Mouse (Mus musculus): ENCODE results near the gene Gm49322.
"Not testable (repeated sequence)": the region's sequence is repeated elsewhere in the genome, so short reads cannot be mapped to it uniquely, and the experiment has no call there.

Gene Gm49322

DNA sequence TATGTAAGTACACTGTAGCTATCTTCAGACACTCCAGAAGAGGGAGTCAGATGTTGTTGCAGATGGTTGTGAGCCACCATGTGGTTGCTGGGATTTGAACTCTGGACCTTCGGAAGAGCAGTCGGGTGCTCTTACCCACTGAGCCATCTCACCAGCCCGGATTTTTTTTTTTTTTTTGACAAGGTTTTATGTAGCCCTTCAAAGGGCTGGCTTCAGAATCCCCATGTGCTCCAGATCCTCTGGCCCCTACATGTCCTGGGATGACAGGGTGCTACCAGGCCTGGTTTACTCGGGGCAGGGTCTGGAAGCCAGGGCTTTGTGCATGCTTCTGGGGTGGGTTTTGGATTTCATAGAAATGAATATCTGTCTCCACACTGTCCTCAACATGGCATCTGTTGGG, at the start of gene Gm49322:
Gene Gm49322 (plus strand): TSS at position 301 of the 400 bp plus-strand sequence.
- DNase-seq (ENCODE audit: extremely low read depth, low read depth, low spot score) = not testable (repeated sequence)

DNA sequence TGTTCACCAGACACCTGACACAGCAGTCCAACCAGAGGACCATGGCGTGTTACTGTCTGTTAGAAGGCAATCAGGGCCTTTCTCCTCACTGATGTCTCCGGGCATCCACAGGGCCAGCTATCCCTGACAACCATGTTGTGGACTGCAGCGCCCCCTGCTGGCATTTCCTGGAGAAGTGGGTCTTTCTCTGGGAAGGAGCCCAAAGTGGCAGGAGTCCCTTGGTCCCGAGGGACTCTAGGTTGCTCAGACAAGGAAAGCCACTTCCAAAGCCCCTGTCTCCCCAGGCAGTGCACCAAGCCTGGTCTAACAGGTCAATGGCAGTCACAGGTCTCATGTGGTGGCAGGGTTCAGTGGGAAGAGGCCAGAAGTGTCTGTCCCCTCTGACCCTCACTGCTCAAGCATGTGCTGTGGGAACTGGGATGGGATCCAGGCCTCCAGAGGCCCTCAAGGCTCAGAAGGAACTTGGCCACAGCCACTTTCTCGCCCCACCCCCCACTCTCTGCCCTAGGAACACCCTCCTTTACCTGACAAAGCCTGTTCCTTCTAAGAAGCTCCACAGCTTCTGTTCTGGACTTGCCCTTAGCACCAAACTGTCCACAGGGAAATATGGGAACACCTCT, 48.4 kb upstream of the Gm49322 start:
- no peak for DNase-seq (ENCODE audit: extremely low read depth, low read depth, low spot score)

DNA sequence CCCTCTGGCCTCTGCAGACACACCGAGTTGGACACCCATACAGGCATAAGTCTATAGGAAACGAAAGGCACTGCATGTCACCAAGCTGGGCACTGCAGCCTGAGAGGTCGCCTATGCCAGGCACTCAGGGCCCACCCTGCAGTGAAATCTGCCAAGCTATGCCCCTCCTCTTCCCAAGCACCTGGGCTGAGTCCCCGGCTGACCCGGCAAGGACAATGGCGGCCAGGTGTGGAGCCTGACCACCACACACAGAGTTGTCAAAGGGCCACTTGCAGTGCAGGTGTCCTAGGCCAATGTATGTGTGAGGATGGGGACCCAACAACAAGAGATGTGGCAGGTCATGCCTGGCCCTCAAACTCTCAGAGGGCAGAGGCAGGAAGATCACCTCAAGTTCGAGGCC, 46.4 kb upstream of the Gm49322 start:
- DNase-seq (ENCODE audit: extremely low read depth, low read depth, low spot score) = no peak

DNA sequence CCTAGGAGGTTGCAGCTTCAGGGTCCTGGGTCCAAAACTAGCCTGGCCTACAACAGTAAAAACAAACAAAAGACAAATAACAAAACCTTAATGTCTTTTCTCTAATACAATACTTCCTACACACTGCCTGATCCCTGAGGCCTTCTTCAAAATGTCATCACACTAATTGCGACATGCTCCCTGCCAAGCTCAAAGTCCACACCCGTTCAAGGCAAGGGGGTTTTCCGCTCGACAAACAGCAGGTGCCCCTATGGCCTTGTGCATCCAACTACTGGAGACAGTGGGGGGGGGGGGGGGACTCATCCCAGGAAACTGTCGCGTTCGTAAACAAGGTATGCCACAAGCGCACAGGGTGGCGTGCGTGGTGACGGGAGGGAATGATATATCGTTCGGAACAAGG, 45.2 kb upstream of the Gm49322 start:
- DNase-seq (ENCODE audit: extremely low read depth, low read depth, low spot score) = no peak

DNA sequence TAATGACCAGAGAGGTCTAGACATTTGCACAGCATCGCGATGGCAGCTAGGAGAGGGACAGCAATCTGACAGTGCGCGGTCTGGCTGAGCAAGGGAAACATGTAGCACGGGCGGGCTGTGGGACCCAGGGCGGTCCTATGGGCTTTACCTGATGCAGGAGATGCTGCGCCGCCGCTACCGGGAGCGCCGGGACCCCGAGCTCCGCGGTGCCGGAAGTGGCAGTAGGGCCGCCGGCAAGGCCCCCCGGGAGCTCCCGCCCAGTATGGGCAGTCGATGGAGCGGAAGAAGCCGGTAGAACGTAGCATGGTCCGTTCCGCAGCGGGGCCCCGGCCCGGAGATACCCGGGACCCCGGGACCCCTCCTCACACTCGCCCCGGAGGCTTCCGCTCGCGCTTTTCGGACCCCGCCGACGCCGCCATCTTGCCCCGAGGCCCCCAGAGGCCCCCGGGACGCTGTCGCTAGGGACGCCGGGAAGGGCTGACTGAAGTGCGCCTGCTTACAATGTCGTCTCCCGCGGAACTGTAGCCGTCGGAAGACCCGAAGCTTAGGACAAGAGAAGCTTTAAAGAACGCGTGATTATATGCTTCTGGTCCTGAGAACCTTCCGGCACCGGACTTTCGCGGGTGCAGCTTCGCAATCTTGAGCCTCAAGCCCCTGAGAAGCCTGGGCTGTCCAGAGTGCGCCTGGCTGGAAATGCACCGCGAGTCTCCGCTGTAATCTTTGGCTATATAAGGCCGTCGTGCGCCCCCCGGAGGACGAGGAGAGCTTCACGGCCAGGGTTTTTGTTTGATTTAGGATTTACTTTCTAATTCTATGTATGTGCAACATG, 44.5 kb upstream of the Gm49322 start, which contains the start of gene Rexo1:
Gene Rexo1 (minus strand): TSS at position 445 of the 829 bp plus-strand sequence.
- peak; percentile 56 for DNase-seq (ENCODE audit: extremely low read depth, low read depth, low spot score)

DNA sequence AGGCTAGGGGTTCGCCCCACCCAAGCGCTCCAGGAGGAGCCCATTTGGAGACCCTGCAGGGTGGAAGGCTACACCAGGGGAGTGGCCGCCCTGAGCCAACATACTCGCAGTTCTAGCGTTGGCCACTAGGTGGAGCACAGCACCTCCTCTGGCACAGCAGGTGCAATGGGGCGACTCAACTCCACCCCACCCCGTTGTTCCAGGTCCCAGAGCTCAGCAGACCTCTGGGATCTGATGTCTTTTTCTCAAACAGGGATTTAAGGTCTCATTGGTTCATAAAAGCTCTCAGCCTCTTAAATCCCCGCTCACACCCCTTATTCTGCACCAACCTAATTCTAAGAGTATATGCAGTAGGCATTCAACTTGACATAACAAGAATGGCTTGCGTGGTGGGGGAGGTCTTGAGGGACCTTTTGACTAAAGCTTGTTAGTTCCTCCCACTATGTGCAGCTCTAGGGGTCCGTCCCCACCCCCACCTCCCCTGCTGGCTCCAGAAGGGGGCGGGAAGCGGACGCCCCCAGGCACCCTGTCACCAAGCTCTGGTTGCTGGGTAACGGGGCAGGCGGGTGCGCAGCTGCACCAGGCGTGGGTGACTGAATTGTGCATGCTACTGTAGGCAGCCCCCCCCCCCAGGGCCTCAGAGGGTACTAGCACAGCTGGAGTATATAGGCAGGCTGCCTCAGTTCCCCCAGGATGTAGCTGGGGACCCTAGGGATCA, 39.3 kb upstream of the Gm49322 start:
- no peak for DNase-seq (ENCODE audit: extremely low read depth, low read depth, low spot score)

DNA sequence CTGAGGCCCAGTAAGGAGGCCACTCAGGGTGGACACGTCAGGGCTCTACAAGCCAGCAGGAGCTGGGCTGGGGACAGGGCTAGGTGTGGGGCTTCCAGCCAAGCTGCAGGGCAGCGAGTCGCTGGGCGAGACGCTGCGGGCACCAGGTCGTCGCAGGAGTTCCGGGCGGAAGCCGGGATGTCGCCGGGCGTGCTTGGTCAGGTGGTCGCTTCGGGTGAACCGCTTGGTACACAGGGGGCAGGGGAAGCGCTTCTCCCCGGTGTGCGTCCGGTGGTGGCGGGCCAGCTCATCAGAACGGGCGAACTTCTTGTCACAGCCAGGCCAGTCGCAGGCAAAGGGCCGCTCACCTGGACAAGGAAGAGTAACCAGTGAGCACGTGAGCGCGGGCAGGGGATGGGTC, 36.9 kb upstream of the Gm49322 start:
- DNase-seq (ENCODE audit: extremely low read depth, low read depth, low spot score) = no peak

DNA sequence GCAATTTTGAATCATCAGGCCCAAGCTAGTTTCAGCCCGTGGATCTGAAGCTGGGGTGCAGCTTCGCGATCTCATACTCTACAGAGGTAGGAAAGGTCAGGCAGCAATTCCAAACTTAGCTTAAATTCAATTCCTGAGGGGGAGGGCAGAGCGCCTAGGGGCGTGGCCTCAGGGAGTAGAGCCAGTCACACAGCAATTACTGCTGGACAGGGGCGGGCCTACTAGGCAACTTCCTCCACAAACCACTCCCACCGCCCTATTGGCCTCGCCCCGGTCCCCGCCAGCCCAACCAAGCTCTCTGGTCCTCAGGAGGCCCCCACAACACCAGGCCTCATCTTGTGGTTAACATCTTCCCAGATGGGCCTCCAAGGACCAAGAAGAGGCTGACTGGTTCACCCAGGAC, 36.2 kb upstream of the Gm49322 start:
- DNase-seq (ENCODE audit: extremely low read depth, low read depth, low spot score) = no peak

DNA sequence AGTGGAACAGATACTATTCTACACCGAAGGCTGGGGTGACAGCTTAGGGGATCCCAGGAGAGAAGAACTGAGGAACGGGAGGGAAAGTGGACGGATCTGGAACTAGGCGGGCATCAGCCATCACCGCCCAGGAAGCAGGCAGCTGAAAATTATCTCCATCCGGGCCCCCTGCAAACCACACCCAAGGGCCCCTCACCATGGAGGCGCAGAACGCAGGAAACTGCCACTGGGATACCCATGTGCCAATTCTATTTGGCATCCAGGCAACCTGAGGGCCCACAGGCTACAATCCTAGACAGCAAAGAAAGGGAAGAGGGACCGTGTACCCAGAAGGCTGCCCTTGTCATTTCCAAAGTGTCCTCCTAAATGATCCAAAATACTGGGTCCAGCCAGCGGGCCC, 35.4 kb upstream of the Gm49322 start:
- no peak for DNase-seq (ENCODE audit: extremely low read depth, low read depth, low spot score)

DNA sequence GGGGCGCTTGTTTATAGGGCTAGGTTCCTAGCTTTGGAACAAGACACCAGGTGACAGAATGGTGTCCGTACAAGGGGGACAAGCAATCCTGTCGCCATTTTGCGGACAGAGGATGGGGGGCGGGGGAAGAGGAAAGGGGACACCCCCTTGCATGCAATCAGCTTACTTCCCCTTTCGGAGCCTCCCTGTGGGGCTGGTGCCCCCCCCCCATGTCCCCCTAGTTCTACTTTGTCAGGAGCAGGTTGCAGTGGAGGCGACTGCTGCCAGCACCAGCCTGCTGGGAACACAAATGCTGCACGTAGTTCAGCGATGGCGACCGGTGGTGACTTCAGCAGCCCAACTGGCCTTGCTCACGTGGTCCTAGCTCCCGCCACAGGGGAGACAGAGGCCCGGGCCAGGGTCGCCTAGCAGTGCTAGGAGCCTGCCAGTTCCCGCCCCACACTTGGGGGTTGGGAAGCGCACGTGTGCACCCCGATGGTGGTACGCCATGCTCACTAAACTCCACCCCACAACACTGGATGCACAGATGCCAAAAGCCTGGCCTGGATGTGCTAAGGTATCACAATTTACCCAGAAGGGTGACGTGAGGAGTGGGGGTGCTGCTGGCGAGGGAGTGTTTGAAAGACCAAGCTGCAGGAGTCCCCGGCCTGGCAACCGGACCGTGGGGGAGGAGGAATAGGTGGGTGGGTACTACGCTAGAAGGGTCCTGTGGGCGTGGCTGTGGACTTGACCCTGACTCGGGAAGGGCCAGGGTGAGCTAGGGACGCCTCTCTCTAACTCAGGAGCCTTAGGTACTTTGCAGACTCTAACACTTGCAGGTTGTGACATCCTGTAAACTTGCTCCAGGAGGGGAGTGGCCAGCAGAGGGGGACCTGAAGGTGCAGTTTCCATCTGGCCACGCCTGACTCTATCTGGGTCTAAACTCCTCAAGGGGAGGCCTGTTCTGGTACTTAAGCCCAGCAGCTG, 34.7 kb upstream of the Gm49322 start:
- no peak for DNase-seq (ENCODE audit: extremely low read depth, low read depth, low spot score)

DNA sequence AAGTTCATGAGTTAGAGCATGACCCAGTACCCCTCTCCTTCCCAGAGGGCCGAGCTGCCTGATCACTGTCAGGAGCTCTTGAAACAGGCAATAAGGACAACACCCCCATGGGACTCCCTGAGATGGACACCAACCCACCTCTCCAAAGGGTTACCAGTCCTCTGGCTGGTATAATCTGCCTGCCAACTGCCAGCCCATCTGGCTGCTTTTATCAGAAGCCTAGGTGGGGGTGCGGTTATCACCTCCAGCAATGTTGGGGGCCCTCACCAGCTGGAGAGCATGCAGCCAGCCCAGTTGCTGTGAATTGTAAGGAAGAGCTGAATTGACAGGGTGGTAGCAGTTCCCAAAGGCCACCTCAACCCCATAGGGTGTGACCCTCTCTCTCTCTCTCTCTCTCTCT, 33.3 kb upstream of the Gm49322 start:
- DNase-seq (ENCODE audit: extremely low read depth, low read depth, low spot score) = no peak

DNA sequence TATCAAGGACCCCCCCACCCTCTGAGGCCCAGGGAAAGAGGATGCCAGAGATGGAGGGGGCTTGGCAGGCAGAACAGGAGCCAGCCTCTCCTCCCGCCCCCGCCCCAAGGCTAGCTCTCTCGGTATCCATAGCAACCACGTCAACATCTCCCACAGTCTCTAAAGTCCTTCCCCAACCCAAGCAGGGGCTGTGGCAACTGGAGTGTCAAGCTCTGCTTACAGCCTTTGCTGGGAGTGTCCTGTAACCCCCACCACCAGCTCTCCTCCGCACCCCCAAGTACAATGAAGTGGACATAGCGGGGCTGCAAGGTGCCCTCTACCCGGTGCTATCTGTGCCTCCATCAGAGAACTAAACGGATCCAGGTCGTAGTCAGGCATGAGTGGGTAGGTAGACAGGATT, 31.9 kb upstream of the Gm49322 start:
- DNase-seq (ENCODE audit: extremely low read depth, low read depth, low spot score) = no peak

DNA sequence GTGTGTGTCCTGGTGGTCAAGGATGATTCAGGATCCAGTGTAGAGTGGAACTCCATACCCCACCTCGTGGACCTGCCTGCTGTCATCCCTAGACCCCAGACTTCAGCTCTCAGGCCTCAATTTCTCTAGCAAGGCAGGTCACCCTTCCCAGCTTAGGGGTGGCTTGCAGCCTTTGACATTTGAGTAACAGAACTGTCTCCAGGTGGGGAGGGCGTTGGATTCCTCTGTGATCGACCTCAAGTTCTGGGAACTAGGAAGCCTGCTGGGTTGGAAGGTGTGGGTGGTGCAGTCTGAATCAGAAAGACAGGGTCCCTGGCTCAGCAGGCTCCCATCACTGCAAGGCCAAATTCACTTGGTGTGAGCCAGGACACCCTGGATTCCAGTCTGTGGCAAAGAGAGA, 30.9 kb upstream of the Gm49322 start:
- DNase-seq (ENCODE audit: extremely low read depth, low read depth, low spot score) = no peak

DNA sequence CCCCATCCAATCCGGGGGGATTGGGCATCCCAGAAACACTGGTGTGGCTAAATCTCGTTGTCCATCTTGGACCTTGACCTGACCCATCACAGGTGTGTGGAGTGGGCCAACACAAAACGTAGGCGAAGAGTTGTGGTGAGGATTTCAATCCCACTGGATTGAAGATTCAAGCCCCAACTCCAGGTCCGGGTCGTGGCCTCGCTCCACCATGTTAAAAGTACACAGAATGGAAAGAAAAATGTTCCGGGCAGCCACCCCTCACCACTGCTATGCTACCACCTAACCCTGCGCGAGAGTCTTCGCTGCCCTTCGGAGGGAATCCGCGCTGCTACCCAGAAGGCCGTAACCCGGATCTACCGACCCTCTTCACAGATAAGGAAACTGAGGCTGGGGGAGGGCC, 29.9 kb upstream of the Gm49322 start:
- no peak for DNase-seq (ENCODE audit: extremely low read depth, low read depth, low spot score)

DNA sequence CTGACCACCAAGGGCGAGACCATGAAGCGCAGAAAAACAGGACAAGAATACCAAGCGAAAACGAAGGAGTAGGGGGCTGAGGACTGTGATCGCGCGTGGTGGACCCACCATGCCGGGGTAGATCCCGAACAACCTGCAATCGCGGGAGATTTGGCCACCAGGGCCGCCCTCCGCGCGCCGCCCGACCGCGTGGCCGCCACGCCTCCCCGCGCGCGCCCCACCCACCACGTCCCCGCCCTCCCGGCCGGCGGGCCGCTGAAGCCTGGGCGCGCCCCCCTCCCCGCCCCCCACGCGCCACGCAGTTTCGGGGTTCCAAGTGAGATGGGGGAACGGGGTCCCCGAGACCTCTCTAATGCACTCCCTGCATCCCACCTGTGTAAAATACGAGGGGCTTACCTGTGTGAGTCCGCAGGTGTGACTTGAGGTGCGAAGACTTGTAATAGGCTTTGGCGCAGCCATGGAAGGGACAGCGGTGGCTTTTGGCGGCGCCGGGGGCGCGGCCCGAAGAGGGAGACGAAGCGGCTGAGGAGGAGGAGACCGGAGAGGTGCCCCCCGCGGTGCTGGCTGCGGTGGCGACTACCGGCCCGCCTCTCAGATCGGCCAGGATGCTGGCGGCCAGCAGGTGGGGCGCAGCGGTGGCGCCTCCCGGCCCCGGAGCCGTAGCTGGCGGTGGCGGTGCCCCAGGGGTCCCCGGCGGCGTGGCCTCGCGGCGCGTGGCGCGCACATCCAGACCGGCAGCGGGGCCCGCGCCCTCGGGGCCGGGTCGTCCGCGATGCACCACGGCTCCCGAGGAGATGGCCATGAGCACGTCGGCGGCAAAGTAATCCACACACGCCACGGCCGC, 29.2 kb upstream of the Gm49322 start:
- DNase-seq (ENCODE audit: extremely low read depth, low read depth, low spot score) = no peak

DNA sequence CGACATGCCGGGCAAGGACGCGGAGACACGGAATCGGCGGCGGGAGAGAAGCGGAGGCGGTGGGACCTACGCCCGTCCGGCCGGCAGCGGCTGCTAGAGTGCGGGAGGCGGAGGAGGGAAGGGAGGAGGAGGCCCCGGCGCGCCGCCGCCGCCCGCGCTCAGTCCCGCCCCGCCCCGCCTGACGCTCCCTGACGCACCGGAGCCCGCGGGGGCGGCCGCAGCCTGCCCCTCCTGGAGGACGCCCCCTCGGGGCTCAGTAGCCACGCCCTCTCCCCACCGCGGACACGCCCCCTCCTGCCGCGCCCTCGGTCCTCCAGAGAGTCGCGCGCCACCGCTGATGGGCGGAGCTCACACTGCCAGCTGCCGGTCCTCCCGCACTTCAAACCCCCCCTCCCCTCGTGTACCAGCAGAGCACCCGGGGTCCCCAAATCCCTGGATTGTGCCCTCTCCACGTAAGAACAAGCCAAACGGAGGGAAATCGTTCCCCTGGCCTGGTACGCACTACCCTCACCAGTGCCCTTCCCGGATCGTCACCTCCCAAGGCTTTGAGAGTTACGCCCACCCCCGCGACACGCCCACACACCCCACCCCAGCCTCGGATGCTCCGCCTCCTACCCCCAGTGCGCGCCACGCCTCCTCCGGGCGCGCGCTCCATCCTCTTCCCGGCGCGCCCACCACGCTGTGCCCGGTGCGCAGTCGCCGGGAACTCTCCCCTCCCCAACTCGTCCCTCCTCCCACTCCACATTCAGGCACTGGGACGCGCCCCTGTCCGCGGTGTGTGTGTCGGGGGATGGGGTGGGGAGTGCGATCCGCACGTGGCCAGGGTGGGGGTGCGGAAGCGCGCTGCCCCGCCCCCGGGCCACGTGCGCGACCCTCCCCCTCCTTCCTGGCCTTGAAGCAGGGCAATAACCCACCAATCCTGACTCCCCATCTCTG, 28.4 kb upstream of the Gm49322 start, which contains the start of gene Klf16:
Gene Klf16 (minus strand): TSS at position 127 of the 936 bp plus-strand sequence.
- no peak for DNase-seq (ENCODE audit: extremely low read depth, low read depth, low spot score)

DNA sequence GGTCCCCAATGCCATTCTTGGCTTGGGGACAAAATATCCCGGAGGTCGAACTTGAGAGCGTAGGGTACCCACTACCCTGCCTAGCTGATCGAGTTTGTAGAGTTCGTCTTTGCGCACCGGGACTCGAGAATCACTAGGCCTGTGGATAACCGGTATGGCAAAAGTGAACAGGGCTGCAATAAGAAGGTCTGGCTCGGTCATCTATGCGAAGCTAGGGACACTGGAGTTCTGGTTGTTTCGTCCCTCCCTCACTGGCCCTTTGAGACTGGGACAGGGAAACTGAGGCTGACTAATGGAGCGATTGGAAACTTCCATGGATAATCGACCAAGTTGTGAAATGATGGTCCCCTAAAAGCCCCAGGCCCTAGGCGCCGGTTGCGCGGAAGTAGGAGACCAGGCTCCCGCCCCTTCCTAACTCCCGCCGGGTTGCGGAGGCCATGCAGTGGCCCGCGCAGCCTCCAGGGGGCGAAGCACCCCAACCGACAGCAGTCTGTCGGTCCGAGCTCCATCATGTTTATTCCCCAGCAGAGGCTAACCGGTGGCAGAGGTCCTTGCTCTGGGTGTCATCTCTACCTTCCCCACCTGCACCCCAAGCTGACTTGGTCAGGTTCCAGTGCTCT, 27.6 kb upstream of the Gm49322 start:
- no peak for DNase-seq (ENCODE audit: extremely low read depth, low read depth, low spot score)

DNA sequence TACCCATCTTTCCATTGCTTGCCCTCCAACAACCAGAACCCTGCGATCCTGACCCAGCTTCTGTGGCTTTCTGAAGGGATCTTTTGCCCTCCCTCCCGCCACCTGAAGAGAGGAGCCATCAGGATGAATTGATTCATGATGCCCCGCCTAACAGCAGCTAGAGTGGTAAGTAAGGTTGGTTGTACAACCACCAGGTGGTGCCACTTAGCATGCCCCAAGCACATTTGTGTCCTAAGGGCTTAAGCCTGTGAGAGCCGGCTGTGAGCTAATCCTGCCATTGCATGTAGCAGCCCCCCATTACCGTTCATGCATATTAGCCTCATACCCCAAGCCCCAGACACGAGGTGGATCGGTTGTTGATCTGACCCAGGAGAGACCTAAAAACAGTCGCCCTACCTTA, 26.9 kb upstream of the Gm49322 start:
- DNase-seq (ENCODE audit: extremely low read depth, low read depth, low spot score) = no peak

Data from fat pad, adult 2 months (tissue).